Comparison of ENCODE assay signal across 8 mouse cellular contexts in the genomic region with DNA sequence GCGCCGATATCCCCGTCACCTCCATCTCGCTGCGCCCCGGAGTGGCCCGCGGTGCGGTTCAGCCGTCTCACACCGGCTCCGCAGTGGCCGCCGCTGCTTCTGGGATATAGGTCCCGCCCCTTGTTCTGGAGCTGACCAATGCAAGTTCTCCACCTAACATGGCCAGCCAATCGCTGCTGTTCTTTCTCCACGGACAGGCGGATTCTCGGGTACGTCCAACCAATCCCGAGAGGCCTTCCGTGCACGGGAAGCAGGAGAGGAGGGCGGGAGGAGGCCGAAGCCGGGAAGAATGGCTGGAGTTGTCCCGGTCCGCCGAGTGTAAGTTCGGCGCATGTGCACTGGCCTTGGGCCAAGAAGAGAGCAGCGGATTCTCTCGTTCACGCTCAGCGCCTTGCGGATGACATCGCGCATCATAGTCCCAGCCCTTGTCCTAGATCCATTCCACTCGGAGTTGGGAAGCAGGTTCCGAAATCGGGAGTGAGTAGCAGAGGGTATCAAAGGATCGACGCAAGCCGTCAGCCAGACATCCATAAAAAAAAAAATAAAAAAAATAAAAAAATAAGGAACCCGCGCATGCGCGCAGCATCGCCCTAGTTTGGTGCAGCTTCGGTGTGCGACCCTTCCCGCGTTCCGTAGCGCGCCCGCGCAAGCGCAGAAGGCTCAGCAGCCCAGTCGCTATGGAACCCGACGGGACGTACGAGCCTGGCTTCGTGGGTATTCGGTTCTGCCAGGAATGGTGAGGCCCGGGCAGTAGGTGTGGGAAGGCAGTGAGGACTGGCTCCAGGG. TPM values are rescaled to one million over a fixed set of nuclear protein-coding genes. Genes with fewer than 3 reads are reported as not detected.
DNase-seq lines count a peak whose midpoint lies in the region; ATAC-seq lines count a peak whose summit lies in the region.

Gene Polr2i, plus strand, starts transcription at position 280 of the 786 bp plus-strand sequence.
Gene Tbcb, minus strand, starts transcription at position 604 of the 786 bp plus-strand sequence.

- no peaks in the 10 kb centered on the region for H3K27me3 ChIP-seq in heart, embryonic 13.5 days (replicated peaks)
- no peaks in the 10 kb centered on the region for H3K27me3 ChIP-seq in liver, embryonic 12.5 days (replicated peaks)
- H3K27me3 ChIP-seq in stomach, embryonic 15.5 days (replicated peaks) = no peaks in the 10 kb centered on the region

- H3K36me3 ChIP-seq in heart, embryonic 13.5 days = peaks cover 50% of the 10 kb centered on the region
- H3K36me3 ChIP-seq in liver, embryonic 12.5 days = peaks cover 35% of the 10 kb centered on the region
- peaks cover 12% of the 10 kb centered on the region for H3K36me3 ChIP-seq in stomach, embryonic 15.5 days

- peak within 1 kb of the TSS; percentile 84 for H3K27ac ChIP-seq in brown adipose tissue, adult 24 weeks (replicated peaks; ENCODE audit: low read depth, low read length)
- peak within 1 kb of the TSS; percentile 95 for H3K27ac ChIP-seq in heart, embryonic 13.5 days (replicated peaks)
- H3K27ac ChIP-seq in liver, embryonic 12.5 days = peak within 1 kb of the TSS; percentile 92
- H3K27ac ChIP-seq in stomach, embryonic 15.5 days = peak within 1 kb of the TSS; percentile 97

- peaks cover 2% of the 10 kb centered on the region; the same call in 1 of the 2 replicates for H3K4me1 ChIP-seq in brown adipose tissue, adult 24 weeks (ENCODE audit: control insufficient read depth, insufficient read depth, insufficient read length, low read length)
- peaks cover 18% of the 10 kb centered on the region for H3K4me1 ChIP-seq in heart, embryonic 13.5 days
- peaks cover 24% of the 10 kb centered on the region for H3K4me1 ChIP-seq in liver, embryonic 12.5 days
- peaks cover 16% of the 10 kb centered on the region for H3K4me1 ChIP-seq in stomach, embryonic 15.5 days

- ATAC-seq in heart, embryonic 13.5 days (ENCODE audit: extremely low read depth, insufficient number of reproducible peaks, low FRiP score, low TSS enrichment) = peak; percentile 93
- peak; percentile 92 for ATAC-seq in liver, embryonic 12.5 days
- ATAC-seq in stomach, embryonic 15.5 days (ENCODE audit: insufficient read depth, low FRiP score, low read depth) = peak; percentile 95

- no peaks in the 10 kb centered on the region for H3K9me3 ChIP-seq in heart, embryonic 13.5 days
- H3K9me3 ChIP-seq in liver, embryonic 12.5 days (replicated peaks) = no peaks in the 10 kb centered on the region
- H3K9me3 ChIP-seq in stomach, embryonic 15.5 days = no peaks in the 10 kb centered on the region

- peak within 1 kb of the TSS; percentile 93 for H3K4me2 ChIP-seq in heart, embryonic 13.5 days
- H3K4me2 ChIP-seq in liver, embryonic 12.5 days = peak within 1 kb of the TSS; percentile 90
- peak within 1 kb of the TSS; percentile 86 for H3K4me2 ChIP-seq in stomach, embryonic 15.5 days

- WGBS in heart, embryonic 13.5 days = under 1% methylated on average over 67 of the region's 67 CpGs
- WGBS in liver, embryonic 12.5 days (ENCODE audit: insufficient replicate concordance) = under 1% methylated on average over 67 of the region's 67 CpGs
- WGBS in stomach, embryonic 15.5 days = under 1% methylated on average over 67 of the region's 67 CpGs

- peak within 1 kb of the TSS; percentile 83 for H3K4me3 ChIP-seq in brown adipose tissue, adult 24 weeks (ENCODE audit: insufficient read depth, low read depth, low read length)
- peak within 1 kb of the TSS; percentile 87 for H3K4me3 ChIP-seq in heart, embryonic 13.5 days
- peak within 1 kb of the TSS; percentile 81 for H3K4me3 ChIP-seq in liver, embryonic 12.5 days
- H3K4me3 ChIP-seq in stomach, embryonic 15.5 days (replicated peaks) = peak within 1 kb of the TSS; percentile 55

- peak; percentile 97 for DNase-seq in CD4-positive, CD25-positive, alpha-beta regulatory T cell, adult 2 months (ENCODE audit: low read depth, low spot score)
- peak; percentile 94 for DNase-seq in fat pad, adult 2 months (ENCODE audit: extremely low read depth, low read depth, low spot score)
- DNase-seq in kidney, postnatal 10 days = peak; percentile 98
- DNase-seq in natural killer cell, adult 2 months (ENCODE audit: low spot score in 2 of 2) = peak; percentile 92 to 94

- H3K9ac ChIP-seq in heart, embryonic 13.5 days = peak within 1 kb of the TSS; percentile 91
- peak within 1 kb of the TSS; percentile 79 for H3K9ac ChIP-seq in liver, embryonic 12.5 days
- peak within 1 kb of the TSS; percentile 53 for H3K9ac ChIP-seq in stomach, embryonic 15.5 days

RNA-seq across cellular contexts. Expression of gene Polr2i, which starts in this region (rescaled TPM):
- 93.0 and 113 TPM in 2 replicates for polyA plus RNA-seq in brown adipose tissue, adult 24 weeks (2012; ENCODE audit: insufficient read depth, insufficient read length, missing spikeins)
- 113 and 123 TPM in 2 replicates for polyA plus RNA-seq in heart, embryonic 13.5 days (2015; fragmentation: Nextera tagmentation; extraction: Ambion mirVana)
- polyA plus RNA-seq in liver, embryonic 12.5 days (2016; fragmentation: Nextera tagmentation; extraction: Ambion mirVana) = 73.4 and 79.5 TPM in 2 replicates
- polyA plus RNA-seq in stomach, embryonic 15.5 days (2015; fragmentation: Nextera tagmentation; extraction: Ambion mirVana) = 129 and 139 TPM in 2 replicates

RNA-seq across cellular contexts. Expression of gene Tbcb, which starts in this region (rescaled TPM):
- 62.8 and 71.2 TPM in 2 replicates for polyA plus RNA-seq in brown adipose tissue, adult 24 weeks (2012; ENCODE audit: insufficient read depth, insufficient read length, missing spikeins)
- 145 and 170 TPM in 2 replicates for polyA plus RNA-seq in heart, embryonic 13.5 days (2015; fragmentation: Nextera tagmentation; extraction: Ambion mirVana)
- polyA plus RNA-seq in liver, embryonic 12.5 days (2016; fragmentation: Nextera tagmentation; extraction: Ambion mirVana) = 75.0 and 77.3 TPM in 2 replicates
- 138 and 158 TPM in 2 replicates for polyA plus RNA-seq in stomach, embryonic 15.5 days (2015; fragmentation: Nextera tagmentation; extraction: Ambion mirVana)

Comparison
In these comparisons a context has a peak if more than half of its experiments do, and no peak if none do; other contexts are left out.
1. Peak in every context shown above with its lines: DNase-seq, ATAC-seq, H3K4me3 ChIP-seq and H3K27ac ChIP-seq.